Mouse (Mus musculus) right cerebral cortex, adult 18-20 months (tissue): ENCODE measurements around the gene Olfr43.

Experiments
- DNase-seq: peaks from one replicate; pipeline ENCODE4 v3.0.0; 2022; ENCODE audit warnings: mixed read lengths

Gene Olfr43

DNA sequence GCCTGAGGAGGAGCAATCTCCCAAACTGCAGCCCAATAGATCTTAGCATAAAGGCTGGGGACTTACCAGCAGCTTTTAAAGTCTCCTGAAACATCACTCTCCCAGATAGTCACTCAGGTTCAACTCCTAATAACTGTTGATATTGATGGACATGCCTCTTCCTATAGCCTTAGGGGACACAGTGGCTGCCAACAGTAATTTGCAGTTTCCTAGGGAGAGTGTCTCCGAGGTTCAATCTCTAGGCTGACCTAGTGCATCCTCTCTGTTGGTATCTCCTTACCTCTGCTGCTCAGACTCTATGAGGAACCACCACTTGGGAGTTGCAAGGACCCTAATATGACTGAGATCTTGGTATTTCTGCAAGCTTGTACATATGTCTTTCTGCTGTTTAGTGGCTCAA, at the start of gene Olfr43:
Olfr43 (minus strand) TSS at position 101 of the 400 bp plus-strand sequence.
- DNase-seq = no peak

DNA sequence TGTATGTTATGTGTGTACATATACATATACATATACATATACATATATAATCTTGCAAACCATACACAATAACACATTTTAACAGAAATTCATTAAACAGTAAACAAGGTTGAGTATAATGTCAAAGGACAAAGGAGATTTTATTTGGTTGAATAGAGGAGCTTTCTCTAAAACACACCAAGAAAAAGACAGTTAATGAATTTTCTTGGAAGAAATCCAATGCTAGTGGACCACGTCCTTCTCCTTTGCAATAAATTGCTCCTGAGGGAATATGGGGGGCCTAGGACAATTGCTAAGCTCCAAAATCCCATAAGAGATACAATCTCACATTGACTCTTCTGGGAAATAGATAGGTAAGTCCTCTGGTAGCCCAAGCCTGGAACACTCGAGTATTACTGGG, 48.3 kb upstream of the Olfr43 start, which contains the start of gene Olfr406:
Olfr406 (plus strand) TSS at position 301 of the 400 bp plus-strand sequence.
- no peak for DNase-seq

GRCm38 (mm10) chr11:74241201-74241600, 30.0 kb upstream of the Olfr43 start:
- DNase-seq = no peak

DNA sequence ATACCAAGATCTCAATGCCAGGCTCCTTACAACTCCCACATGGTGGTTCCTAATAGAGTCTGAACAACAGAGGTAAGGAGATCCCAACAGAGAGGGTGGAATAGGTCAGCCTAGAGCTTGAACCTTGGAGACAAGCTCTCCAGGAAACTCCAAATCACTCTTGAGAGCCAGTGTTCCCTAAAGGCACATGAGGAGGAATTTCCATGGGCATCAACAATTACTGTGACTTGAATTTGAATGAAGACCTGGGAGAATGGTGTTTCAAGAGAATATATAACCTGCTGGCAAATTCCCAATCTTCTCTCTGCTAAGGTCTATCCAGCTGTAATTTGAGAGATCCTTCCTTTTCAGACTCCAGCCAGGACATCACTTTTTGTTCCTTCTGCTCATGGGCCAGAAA, 25.2 kb downstream of the Olfr43 start, which contains the start of gene Olfr403:
Olfr403 (plus strand) TSS at position 301 of the 400 bp plus-strand sequence.
- no peak for DNase-seq

- DNase-seq = no peak
These were observed 27.4 kb downstream of the Olfr43 start for GRCm38 (mm10) chr11:74183745-74184144.

GRCm38 (mm10) chr11:74183168-74183567, 28.0 kb downstream of the Olfr43 start:
- no peak for DNase-seq

DNA sequence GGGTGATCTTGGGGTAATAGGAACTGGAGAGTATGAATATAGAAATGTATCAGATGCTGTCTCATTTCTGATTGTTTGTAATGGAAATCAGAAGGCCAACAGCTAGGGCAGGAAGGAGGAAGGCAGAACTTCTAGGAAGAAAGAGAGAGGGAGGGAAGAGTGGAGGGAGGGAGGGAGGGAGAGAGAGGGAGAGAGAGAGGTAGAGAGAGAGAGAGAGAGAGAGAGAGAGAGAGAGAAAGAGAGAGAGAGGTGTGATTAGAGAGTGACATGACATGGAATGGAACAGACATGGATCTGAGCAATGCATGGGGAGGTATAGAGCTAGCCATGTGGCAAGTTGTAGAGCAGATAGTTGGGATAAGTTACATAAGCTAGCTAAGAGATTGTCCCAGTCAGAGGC, 42.4 kb downstream of the Olfr43 start:
- no peak for DNase-seq
